Mouse (Mus musculus) small intestine, adult 2 months (tissue): Measurements from ENCODE around the gene Adam17. TPM values are rescaled to one million over a fixed set of nuclear protein-coding genes. Genes with fewer than 3 reads are reported as not detected.

ENCODE experiments used
- H3K27ac ChIP-seq: fragments of 200-500 bp; 2 replicates; pipeline ENCODE4 v1.5.1; 2012; ENCODE audit warnings: low read depth, low read length, control low read depth, inconsistent platforms; ENCODE audit not compliant: insufficient read depth
- H3K27me3 ChIP-seq: fragments of 200-500 bp; 2 replicates; pipeline ENCODE4 v1.6.1; 2012; ENCODE audit warnings: mild to moderate bottlenecking, moderate library complexity, low read length, inconsistent platforms; ENCODE audit not compliant: control insufficient read depth, insufficient read depth
- H3K36me3 ChIP-seq: fragments of 200-500 bp; 2 replicates; pipeline ENCODE4 v1.6.1; 2012; ENCODE audit warnings: mild to moderate bottlenecking, low read length, control low read depth, inconsistent platforms; ENCODE audit not compliant: control insufficient read depth, insufficient read depth
- H3K4me1 ChIP-seq: fragments of 200-500 bp; 2 replicates; pipeline ENCODE4 v1.6.1; 2012; ENCODE audit warnings: low read length, inconsistent platforms, mixed read lengths; ENCODE audit not compliant: control insufficient read depth, insufficient read depth, insufficient read length
- H3K4me3 ChIP-seq: fragments of 200-500 bp; 2 replicates; pipeline ENCODE4 v1.5.1; 2012; ENCODE audit warnings: low read depth, mild to moderate bottlenecking, control low read depth, inconsistent platforms, low read length, moderate library complexity
- CTCF ChIP-seq: fragments of 200-500 bp; IDR thresholded peaks from 2 replicates; pipeline ENCODE4 v1.5.1; 2012; ENCODE audit warnings: low read depth, mild to moderate bottlenecking, control low read depth, inconsistent platforms, low read length, moderate library complexity, mixed read lengths; ENCODE audit not compliant: insufficient replicate concordance, insufficient read length; ENCODE audit errors: extremely low read depth
- POLR2A ChIP-seq: fragments of 200-500 bp; IDR thresholded peaks from 2 replicates; pipeline ENCODE4 v1.6.1; 2012; ENCODE audit warnings: low read depth, mild to moderate bottlenecking, control low read depth, inconsistent platforms, low read length, moderate library complexity
- WGBS: fragments of 180-500 bp; shearing (Covaris S2); methylation state at CpG from one replicate; pipeline ENCODE4 v1.1.7; 2018; 5-methylcytosine and 5-hydroxymethylcytosine counted together
- polyA plus RNA-seq: library from polyadenylated mRNA; depleted of rRNA; stranded (reverse); fragments of >200 nt; gene quantifications from 2 replicates; pipeline ENCODE4 v1.2.3, GENCODE M21; 2012

Adam17 gene
- polyA plus RNA-seq, 1 experiment = 10.1 TPM

DNA sequence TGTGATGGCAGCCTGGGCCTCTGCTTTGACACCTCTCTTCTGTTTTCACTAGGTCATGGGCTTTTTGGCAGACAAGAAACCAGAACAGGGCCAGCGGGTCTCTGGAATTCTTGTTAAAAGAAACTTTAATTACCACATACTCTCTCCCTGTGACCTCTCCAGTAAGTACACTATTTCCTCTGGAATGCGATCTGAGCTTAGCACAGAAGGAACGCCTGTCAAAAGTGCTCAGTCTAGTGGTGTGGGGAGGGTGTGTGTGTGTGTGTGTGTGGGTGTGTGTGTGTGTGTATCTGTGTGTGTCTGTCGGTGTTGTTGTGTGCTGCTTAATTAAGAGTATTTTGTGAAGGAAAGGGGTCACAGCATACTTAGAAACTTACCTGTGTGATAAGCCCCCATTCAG lies 66.7 kb downstream of the Adam17 start:
- no peaks in the 10 kb centered on the region for H3K27me3 ChIP-seq
- peaks cover 74% of the 10 kb centered on the region for H3K36me3 ChIP-seq
- TF ChIP-seq POLR2A (no peak), CTCF (no peak)
- no peaks in the 10 kb centered on the region for H3K4me1 ChIP-seq
- 96% methylated on average over 4 of the region's 4 CpGs for WGBS
- H3K27ac ChIP-seq = no peak overlapping the region
- no peak overlapping the region for H3K4me3 ChIP-seq

DNA sequence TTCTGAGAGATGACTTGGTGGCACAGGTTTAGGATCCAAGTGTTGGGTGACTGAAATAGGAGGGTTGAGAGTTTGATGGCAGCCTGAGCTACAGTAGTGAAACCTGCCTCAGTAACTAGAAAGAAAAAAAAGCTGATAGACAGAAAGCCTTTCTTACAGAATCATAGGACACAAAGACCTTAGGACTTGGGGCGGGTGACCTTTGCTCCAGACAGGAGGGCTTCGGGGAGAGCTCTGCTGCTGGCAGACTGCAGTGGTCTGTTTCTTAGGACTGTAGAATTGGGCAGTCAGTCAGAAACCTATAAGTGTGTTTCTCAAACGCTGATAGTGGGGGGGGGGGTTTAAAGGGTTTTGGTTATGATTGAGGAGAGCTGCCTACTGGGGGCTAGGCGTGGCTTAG lies 67.7 kb downstream of the Adam17 start:
- 94% methylated on average over 4 of the region's 4 CpGs for WGBS
- Histone ChIP-seq H3K27ac (no peak overlapping the region), H3K27me3 (no peaks in the 10 kb centered on the region), H3K4me1 (no peaks in the 10 kb centered on the region), H3K36me3 (peaks cover 75% of the 10 kb centered on the region), H3K4me3 (no peak overlapping the region)
- TF ChIP-seq POLR2A (no peak), CTCF (no peak)

DNA sequence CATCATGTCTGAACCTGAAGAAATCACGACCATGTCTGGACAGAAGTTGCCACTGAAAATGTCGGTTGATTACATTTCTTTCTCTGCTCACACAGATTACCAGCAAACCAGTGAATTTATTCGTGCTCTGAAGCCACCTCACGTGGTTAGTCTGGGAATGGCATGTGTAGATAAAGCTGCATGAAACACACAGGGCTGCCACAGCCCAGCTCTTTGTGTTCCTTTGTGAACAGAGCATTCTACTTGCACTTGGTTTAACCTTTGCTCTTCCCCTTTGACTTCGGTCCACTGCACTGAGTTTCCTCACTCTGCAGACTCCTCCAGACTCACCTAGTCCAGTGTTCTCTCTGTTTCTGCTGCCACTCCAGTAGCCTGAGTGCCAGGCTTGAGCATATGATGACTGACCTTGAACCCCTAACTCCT lies 71.1 kb downstream of the Adam17 start:
- H3K4me3 ChIP-seq = no peak overlapping the region
- H3K27ac ChIP-seq = no peak overlapping the region
- no peak for TF ChIP-seq POLR2A
- TF ChIP-seq CTCF = no peak
- WGBS = 54% methylated on average over 5 of the region's 5 CpGs
- no peaks in the 10 kb centered on the region for H3K27me3 ChIP-seq
- no peaks in the 10 kb centered on the region for H3K4me1 ChIP-seq
- peaks cover 67% of the 10 kb centered on the region for H3K36me3 ChIP-seq

DNA sequence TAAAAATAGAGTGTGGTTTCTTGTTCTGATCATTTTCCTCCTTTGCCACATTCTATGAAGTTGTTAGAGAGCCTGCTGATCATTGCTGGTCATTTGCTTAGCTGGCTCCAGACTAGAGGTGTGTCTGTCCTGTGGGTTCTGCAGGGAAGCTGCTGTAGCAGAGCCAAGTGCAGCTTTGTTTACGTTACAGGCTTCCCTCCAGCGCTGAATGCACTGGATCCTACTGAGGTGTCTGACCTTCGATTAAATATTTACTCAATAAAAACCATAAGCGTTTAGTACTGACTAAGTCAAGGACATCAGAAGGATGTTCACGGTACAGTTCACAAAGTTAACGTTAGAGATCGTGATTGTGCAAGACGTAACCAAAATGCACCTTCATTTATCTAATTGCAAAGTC lies 71.5 kb downstream of the Adam17 start:
- WGBS = 43% methylated on average over 8 of the region's 8 CpGs

GRCm38 (mm10) chr12:21301324-21301723 lies 72.1 kb downstream of the Adam17 start:
- no peaks in the 10 kb centered on the region for H3K4me1 ChIP-seq
- TF ChIP-seq CTCF (no peak), POLR2A (no peak)
- H3K4me3 ChIP-seq = no peak overlapping the region
- no peaks in the 10 kb centered on the region for H3K27me3 ChIP-seq
- H3K36me3 ChIP-seq = peaks cover 68% of the 10 kb centered on the region
- H3K27ac ChIP-seq = no peak overlapping the region
- 74% methylated on average over 7 of the region's 7 CpGs for WGBS

More for the DNA sequence above, 71.5 kb downstream of the Adam17 start:
- Histone ChIP-seq H3K4me1 (no peaks in the 10 kb centered on the region), H3K4me3 (no peak overlapping the region), H3K36me3 (peaks cover 68% of the 10 kb centered on the region), H3K27me3 (no peaks in the 10 kb centered on the region), H3K27ac (no peak overlapping the region)
- TF ChIP-seq CTCF (no peak), POLR2A (no peak)

GRCm38 (mm10) chr12:21298856-21299255 lies 74.6 kb downstream of the Adam17 start:
- Histone ChIP-seq H3K27me3 (no peaks in the 10 kb centered on the region), H3K36me3 (peaks cover 67% of the 10 kb centered on the region), H3K4me3 (no peak overlapping the region), H3K27ac (no peak overlapping the region), H3K4me1 (no peaks in the 10 kb centered on the region)
- 98% methylated on average over 11 of the region's 11 CpGs for WGBS
- TF ChIP-seq POLR2A = no peak
- TF ChIP-seq CTCF = no peak

- H3K4me3 ChIP-seq = no peak overlapping the region
- TF ChIP-seq CTCF = no peak
- no peak for TF ChIP-seq POLR2A
- no peaks in the 10 kb centered on the region for H3K27me3 ChIP-seq
- H3K36me3 ChIP-seq = peaks cover 27% of the 10 kb centered on the region
- H3K4me1 ChIP-seq = peaks cover 4% of the 10 kb centered on the region; the same call in 1 of the 2 replicates
- H3K27ac ChIP-seq = no peak overlapping the region
- WGBS = 62% methylated on average over 6 of the region's 6 CpGs
Observed at GRCm38 (mm10) chr12:21289651-21290050, 83.8 kb downstream of the Adam17 start.
